Mouse (Mus musculus) stomach, postnatal 0 days (tissue): ENCODE measurements around the gene Slfn1. TPM values are rescaled to one million over a fixed set of nuclear protein-coding genes. Genes with fewer than 3 reads are reported as not detected.

Experiments
- ATAC-seq: fragments of 200-750 bp; cut with Nextera tagmentation; 2 replicates; pipeline ENCODE4 v1.8.0; 2017; ENCODE audit not compliant: low FRiP score, low TSS enrichment
- DNase-seq: peaks from one replicate; pipeline ENCODE4 v3.0.0-alpha.2; 2016; ENCODE audit warnings: low spot score
- H3K27ac ChIP-seq: fragments of 300-500 bp; sonication (generic); replicated peaks from 2 replicates; pipeline ENCODE4 v1.5.1; 2014; ENCODE audit warnings: mild to moderate bottlenecking, control low read depth
- H3K27me3 ChIP-seq: fragments of 300-500 bp; sonication (generic); 2 replicates; pipeline ENCODE4 v1.6.1; 2014; ENCODE audit warnings: low read length; ENCODE audit not compliant: control insufficient read depth, insufficient read depth
- H3K36me3 ChIP-seq: fragments of 300-500 bp; sonication (generic); 2 replicates; pipeline ENCODE4 v1.6.1; 2014; ENCODE audit warnings: low read length, mixed read lengths; ENCODE audit not compliant: control insufficient read depth, insufficient read depth
- H3K4me1 ChIP-seq: fragments of 300-500 bp; sonication (generic); replicated peaks from 2 replicates; pipeline ENCODE4 v1.6.1; 2014; ENCODE audit warnings: antibody characterized with exemption; ENCODE audit not compliant: control insufficient read depth, insufficient read depth
- H3K4me2 ChIP-seq: fragments of 300-500 bp; sonication (generic); replicated peaks from 2 replicates; pipeline ENCODE4 v1.6.1; 2014; ENCODE audit warnings: low read depth, mild to moderate bottlenecking, control low read depth, moderate library complexity
- H3K4me3 ChIP-seq: fragments of 300-500 bp; sonication (generic); 2 replicates; pipeline ENCODE4 v1.5.1; 2014; ENCODE audit warnings: low read depth, low read length, control low read depth
- H3K9ac ChIP-seq: fragments of 300-500 bp; sonication (generic); 2 replicates; pipeline ENCODE4 v1.6.1; 2014; ENCODE audit warnings: mild to moderate bottlenecking, low read length, control low read depth, mixed read lengths
- H3K9me3 ChIP-seq: fragments of 300-500 bp; sonication (generic); 2 replicates; pipeline ENCODE4 v1.6.1; 2016; ENCODE audit warnings: low read length; ENCODE audit not compliant: control insufficient read depth
- CTCF ChIP-seq: IDR thresholded peaks from 2 replicates; pipeline ENCODE4 v1.5.1; 2016; ENCODE audit warnings: antibody characterized with exemption, low read depth, mild to moderate bottlenecking, moderate library complexity
- EP300 ChIP-seq: optimal IDR thresholded peaks from 2 replicates; pipeline ENCODE3; 2016; ENCODE audit warnings: antibody characterized with exemption
- WGBS: fragments of 180-500 bp; shearing (Covaris S2); extraction: QIAGEN DNeasy Blood & Tissue Kit; methylation state at CpG from one replicate; pipeline ENCODE4 v1.1.7; 2014; 5-methylcytosine and 5-hydroxymethylcytosine counted together
- polyA plus RNA-seq: library from polyadenylated mRNA; unstranded; fragments of >200 nt; fragmentation: Nextera tagmentation; extraction: Ambion mirVana; gene quantifications from 2 replicates; pipeline ENCODE4 v1.2.1, GENCODE M21; 2015

Slfn1 gene
- polyA plus RNA-seq, 1 experiment from 2014 or later = 0.29 TPM

GRCm38 (mm10) chr11:83079487-83080199 lies 37.0 kb upstream of the Slfn1 start:
- Histone ChIP-seq H3K27ac (no peak overlapping the region), H3K27me3 (no peaks in the 10 kb centered on the region), H3K4me3 (no peak overlapping the region), H3K36me3 (no peaks in the 10 kb centered on the region), H3K4me2 (no peak overlapping the region), H3K9ac (no peak overlapping the region), H3K9me3 (no peaks in the 10 kb centered on the region), H3K4me1 (no peaks in the 10 kb centered on the region)
- TF ChIP-seq EP300 = no peak
- TF ChIP-seq CTCF = no peak
- 54% methylated on average over 9 of the region's 9 CpGs for WGBS
- ATAC-seq (peak; percentile 62), DNase-seq (peak; percentile 14)

GRCm38 (mm10) chr11:83082741-83083473 lies 33.7 kb upstream of the Slfn1 start:
- Histone ChIP-seq H3K4me2 (no peak overlapping the region), H3K27me3 (no peaks in the 10 kb centered on the region), H3K4me1 (no peaks in the 10 kb centered on the region), H3K4me3 (no peak overlapping the region), H3K9me3 (no peaks in the 10 kb centered on the region), H3K9ac (no peak overlapping the region), H3K27ac (no peak overlapping the region), H3K36me3 (no peaks in the 10 kb centered on the region)
- no peak for TF ChIP-seq CTCF
- no peak for TF ChIP-seq EP300
- peak; percentile 8 for DNase-seq
- 51% methylated on average over 7 of the region's 7 CpGs for WGBS
- ATAC-seq = no peak

- no peak overlapping the region for H3K4me3 ChIP-seq
- no peak for TF ChIP-seq CTCF
- H3K9me3 ChIP-seq = no peaks in the 10 kb centered on the region
- no peak overlapping the region for H3K4me2 ChIP-seq
- no peak overlapping the region for H3K9ac ChIP-seq
- WGBS = 89% methylated on average over 2 of the region's 2 CpGs
- no peaks in the 10 kb centered on the region for H3K36me3 ChIP-seq
- no peaks in the 10 kb centered on the region for H3K4me1 ChIP-seq
- no peaks in the 10 kb centered on the region for H3K27me3 ChIP-seq
- ATAC-seq = no peak
- no peak overlapping the region for H3K27ac ChIP-seq
- peak; percentile 6 for DNase-seq
These were observed 32.5 kb upstream of the Slfn1 start for GRCm38 (mm10) chr11:83084161-83084560.

- Histone ChIP-seq H3K36me3 (no peaks in the 10 kb centered on the region), H3K4me3 (no peak overlapping the region), H3K9me3 (no peaks in the 10 kb centered on the region), H3K27ac (no peak overlapping the region), H3K27me3 (no peaks in the 10 kb centered on the region), H3K4me2 (no peak overlapping the region), H3K4me1 (no peaks in the 10 kb centered on the region), H3K9ac (no peak overlapping the region)
- ATAC-seq = no peak
- peak; percentile 7 for DNase-seq
- TF ChIP-seq CTCF (no peak), EP300 (no peak)
- WGBS = 89% methylated on average over 10 of the region's 10 CpGs
These were observed 31.9 kb upstream of the Slfn1 start for GRCm38 (mm10) chr11:83084761-83085160.

GRCm38 (mm10) chr11:83115138-83115537 lies 1.5 kb upstream of the Slfn1 start:
- no peak for DNase-seq
- Histone ChIP-seq H3K36me3 (no peaks in the 10 kb centered on the region), H3K9me3 (no peaks in the 10 kb centered on the region), H3K27ac (no peak overlapping the region), H3K4me3 (no peak overlapping the region), H3K9ac (no peak overlapping the region), H3K4me1 (no peaks in the 10 kb centered on the region), H3K4me2 (no peak overlapping the region), H3K27me3 (no peaks in the 10 kb centered on the region)
- no peak for ATAC-seq
- WGBS = 28% methylated on average over 2 of the region's 2 CpGs
- TF ChIP-seq EP300 = no peak
- TF ChIP-seq CTCF = peak; percentile 68

GRCm38 (mm10) chr11:83118056-83118455 lies 1.4 kb downstream of the Slfn1 start:
- Histone ChIP-seq H3K4me2 (no peak overlapping the region), H3K9me3 (no peaks in the 10 kb centered on the region), H3K4me1 (no peaks in the 10 kb centered on the region), H3K9ac (no peak overlapping the region), H3K36me3 (no peaks in the 10 kb centered on the region), H3K4me3 (no peak overlapping the region), H3K27me3 (no peaks in the 10 kb centered on the region), H3K27ac (no peak overlapping the region)
- WGBS = 38% methylated on average over 3 of the region's 3 CpGs
- no peak for ATAC-seq
- no peak for TF ChIP-seq CTCF
- TF ChIP-seq EP300 = no peak
- no peak for DNase-seq
